Mouse (Mus musculus) myocyte (in vitro differentiated cells): Measurements from ENCODE around the gene Mast4. TPM values are rescaled to one million over a fixed set of nuclear protein-coding genes. Genes with fewer than 3 reads are reported as not detected.

ENCODE experiments used
- H3K27me3 ChIP-seq: one replicate; pipeline ENCODE4 v1.6.1; 2011; ENCODE audit not compliant: control insufficient read depth, insufficient read depth, insufficient read length
- H3K36me3 ChIP-seq: one replicate; pipeline ENCODE4 v1.6.1; 2011; ENCODE audit not compliant: control insufficient read depth, insufficient read depth
- H3K4me2 ChIP-seq: one replicate; pipeline ENCODE4 v1.6.1; 2011; ENCODE audit warnings: low read depth, control low read depth
- H3K4me3 ChIP-seq: one replicate; pipeline ENCODE4 v1.5.1; 2011; ENCODE audit warnings: mild to moderate bottlenecking, control low read depth, moderate library complexity
- H3K79me2 ChIP-seq: one replicate; pipeline ENCODE4 v1.6.1; 2011; ENCODE audit not compliant: control insufficient read depth, insufficient read depth
- H3ac ChIP-seq: one replicate; pipeline ENCODE4 v1.6.1; 2011; ENCODE audit not compliant: control insufficient read depth, insufficient read length
- CEBPB ChIP-seq: IDR thresholded peaks from 2 replicates; pipeline ENCODE4 v1.6.1; 2011; ENCODE audit warnings: mild to moderate bottlenecking, moderate library complexity; ENCODE audit not compliant: poor library complexity, insufficient read depth, severe bottlenecking
- E2F4 ChIP-seq: IDR thresholded peaks from one replicate; pipeline ENCODE4 v1.6.1; 2011; ENCODE audit warnings: mild to moderate bottlenecking, control low read depth, moderate library complexity; ENCODE audit not compliant: insufficient read depth
- MAX ChIP-seq: IDR thresholded peaks from one replicate; pipeline ENCODE4 v1.6.1; 2011; ENCODE audit warnings: low read depth, mild to moderate bottlenecking, control low read depth
- MYOD1 ChIP-seq, 3 experiments: IDR thresholded peaks; one replicate each; pipeline ENCODE4 v1.6.1; 2011; ENCODE audit warnings: control low read depth in 2 of 3, low read depth in 2 of 3, mild to moderate bottlenecking in 2 of 3, moderate library complexity in 1 of 3; ENCODE audit not compliant: insufficient read length in 2 of 3, control insufficient read depth in 1 of 3
- MYOG ChIP-seq, 3 experiments: IDR thresholded peaks; one replicate each; pipeline ENCODE4 v1.6.1; 2011; ENCODE audit warnings: control low read depth in 2 of 3, low read depth in 2 of 3, mild to moderate bottlenecking in 2 of 3; ENCODE audit not compliant: insufficient read length in 2 of 3, control insufficient read depth in 1 of 3, insufficient read depth in 1 of 3
- POLR2A ChIP-seq: IDR thresholded peaks from one replicate; pipeline ENCODE4 v1.6.1; 2011; ENCODE audit warnings: low read depth, mild to moderate bottlenecking, control low read depth, moderate library complexity; ENCODE audit not compliant: insufficient read length
- POLR2AphosphoS2 ChIP-seq: IDR thresholded peaks from one replicate; pipeline ENCODE4 v1.6.1; 2011; ENCODE audit warnings: low read depth, control low read depth; ENCODE audit not compliant: insufficient read length
- REST ChIP-seq: IDR thresholded peaks from one replicate; pipeline ENCODE4 v1.6.1; 2011; ENCODE audit warnings: mild to moderate bottlenecking, control low read depth, moderate library complexity; ENCODE audit not compliant: insufficient read depth, insufficient read length
- SRF ChIP-seq: IDR thresholded peaks from one replicate; pipeline ENCODE4 v1.6.1; 2011; ENCODE audit warnings: low read depth; ENCODE audit not compliant: control insufficient read depth, insufficient read length
- TCF12 ChIP-seq: IDR thresholded peaks from one replicate; pipeline ENCODE4 v1.6.1; 2011; ENCODE audit warnings: mild to moderate bottlenecking, control low read depth; ENCODE audit not compliant: poor library complexity, insufficient read depth, severe bottlenecking
- TCF3 ChIP-seq: IDR thresholded peaks from one replicate; pipeline ENCODE4 v1.6.1; 2011; ENCODE audit warnings: low read depth, control low read depth; ENCODE audit not compliant: insufficient read length
- USF1 ChIP-seq: IDR thresholded peaks from one replicate; pipeline ENCODE4 v1.6.1; 2011; ENCODE audit warnings: low read depth, mild to moderate bottlenecking, control low read depth, moderate library complexity
- polyA plus RNA-seq: library from polyadenylated mRNA; unstranded; fragments of >200 nt; fragmentation: generic; extraction: Trizol; gene quantifications from one replicate; pipeline ENCODE4 v1.2.1, GENCODE M21; 2012; ENCODE audit warnings: missing spikeins

The Mast4 gene
- polyA plus RNA-seq, 1 experiment, result 15.0 TPM

- Histone ChIP-seq H3K27me3 (no peaks in the 10 kb centered on the region), H3ac (no peak overlapping the region), H3K79me2 (no peaks in the 10 kb centered on the region), H3K36me3 (no peaks in the 10 kb centered on the region), H3K4me3 (no peak overlapping the region), H3K4me2 (no peak overlapping the region)
- no peak for TF ChIP-seq E2F4
- TF ChIP-seq POLR2A, result no peak
- TF ChIP-seq CEBPB, result no peak
- no peak for TF ChIP-seq REST
Measured at GRCm38 (mm10) chr13:102700176-102700575, 634.1 kb downstream of the Mast4 start.

GRCm38 (mm10) chr13:102698751-102699323 lies 635.5 kb downstream of the Mast4 start:
- Histone ChIP-seq H3K4me3 (no peak overlapping the region), H3ac (no peak overlapping the region), H3K27me3 (no peaks in the 10 kb centered on the region), H3K4me2 (no peak overlapping the region), H3K36me3 (no peaks in the 10 kb centered on the region), H3K79me2 (no peaks in the 10 kb centered on the region)
- TF ChIP-seq TCF12 (no peak), CEBPB (no peak), MYOD1 (IDR thresholded peaks at IDR 0.05; ENCODE audit: control insufficient read depth in 1 of 3, insufficient read length in 2 of 3, low read depth in 2 of 3) (no peak), REST (no peak), MYOG (IDR thresholded peaks at IDR 0.05; ENCODE audit: control insufficient read depth in 1 of 3, insufficient read depth in 1 of 3, insufficient read length in 2 of 3, low read depth in 2 of 3) (no peak), USF1 (no peak), MAX (no peak), POLR2AphosphoS2 (no peak), POLR2A (no peak), E2F4 (no peak), SRF (no peak), TCF3 (no peak)

GRCm38 (mm10) chr13:102698335-102698734 lies 636.0 kb downstream of the Mast4 start:
- TF ChIP-seq TCF12 (no peak), USF1 (no peak), REST (no peak), E2F4 (no peak), TCF3 (no peak), CEBPB (no peak), POLR2A (no peak), MAX (no peak), POLR2AphosphoS2 (no peak), MYOD1 (IDR thresholded peaks at IDR 0.05; ENCODE audit: control insufficient read depth in 1 of 3, insufficient read length in 2 of 3, low read depth in 2 of 3) (no peak), MYOG (IDR thresholded peaks at IDR 0.05; ENCODE audit: control insufficient read depth in 1 of 3, insufficient read depth in 1 of 3, insufficient read length in 2 of 3, low read depth in 2 of 3) (no peak), SRF (no peak)
- no peak overlapping the region for H3K4me3 ChIP-seq
- H3K4me2 ChIP-seq, result no peak overlapping the region
- no peaks in the 10 kb centered on the region for H3K27me3 ChIP-seq
- H3ac ChIP-seq, result no peak overlapping the region
- no peaks in the 10 kb centered on the region for H3K36me3 ChIP-seq
- no peaks in the 10 kb centered on the region for H3K79me2 ChIP-seq

GRCm38 (mm10) chr13:102695121-102695905 lies 639.0 kb downstream of the Mast4 start:
- Histone ChIP-seq H3K4me2 (no peak overlapping the region), H3K36me3 (no peaks in the 10 kb centered on the region)
- TF ChIP-seq REST, result no peak
- no peak for TF ChIP-seq MYOG (IDR thresholded peaks at IDR 0.05; ENCODE audit: control insufficient read depth in 1 of 3, insufficient read depth in 1 of 3, insufficient read length in 2 of 3, low read depth in 2 of 3)
- no peak for TF ChIP-seq MAX
- no peak for TF ChIP-seq SRF
- TF ChIP-seq E2F4, result no peak
- no peak for TF ChIP-seq TCF12

GRCm38 (mm10) chr13:102694154-102694553 lies 640.1 kb downstream of the Mast4 start:
- Histone ChIP-seq H3ac (no peak overlapping the region), H3K27me3 (no peaks in the 10 kb centered on the region), H3K79me2 (no peaks in the 10 kb centered on the region), H3K36me3 (no peaks in the 10 kb centered on the region), H3K4me3 (no peak overlapping the region), H3K4me2 (no peak overlapping the region)
- no peak for TF ChIP-seq E2F4
- TF ChIP-seq TCF12, result no peak
- TF ChIP-seq TCF3, result no peak
- TF ChIP-seq POLR2AphosphoS2, result no peak
- TF ChIP-seq REST, result no peak
- TF ChIP-seq MYOG (IDR thresholded peaks at IDR 0.05; ENCODE audit: control insufficient read depth in 1 of 3, insufficient read depth in 1 of 3, insufficient read length in 2 of 3, low read depth in 2 of 3), result no peak
- TF ChIP-seq SRF, result no peak
- TF ChIP-seq USF1, result no peak
- no peak for TF ChIP-seq MYOD1 (IDR thresholded peaks at IDR 0.05; ENCODE audit: control insufficient read depth in 1 of 3, insufficient read length in 2 of 3, low read depth in 2 of 3)
- no peak for TF ChIP-seq MAX
- TF ChIP-seq CEBPB, result no peak

More at GRCm38 (mm10) chr13:102695121-102695905, 639.0 kb downstream of the Mast4 start:
- no peak overlapping the region for H3K4me3 ChIP-seq
- H3ac ChIP-seq, result no peak overlapping the region
- no peaks in the 10 kb centered on the region for H3K27me3 ChIP-seq
- no peaks in the 10 kb centered on the region for H3K79me2 ChIP-seq
